Mouse (Mus musculus) stomach, postnatal 0 days (tissue): Measurements from ENCODE around the gene Atp4a. TPM values are rescaled to one million over a fixed set of nuclear protein-coding genes. Genes with fewer than 3 reads are reported as not detected.
A peak's percentile ranks its signal among the peaks of the same experiment; 100 is the strongest.

ENCODE experiments used
- ATAC-seq: fragments of 200-750 bp; cut with Nextera tagmentation; 2 replicates; pipeline ENCODE4 v1.8.0; 2017; ENCODE audit not compliant: low FRiP score, low TSS enrichment
- DNase-seq: peaks from one replicate; pipeline ENCODE4 v3.0.0-alpha.2; 2016; ENCODE audit warnings: low spot score
- H3K27ac ChIP-seq: fragments of 300-500 bp; sonication (generic); replicated peaks from 2 replicates; pipeline ENCODE4 v1.5.1; 2014; ENCODE audit warnings: mild to moderate bottlenecking, control low read depth
- H3K27me3 ChIP-seq: fragments of 300-500 bp; sonication (generic); 2 replicates; pipeline ENCODE4 v1.6.1; 2014; ENCODE audit warnings: low read length; ENCODE audit not compliant: control insufficient read depth, insufficient read depth
- H3K36me3 ChIP-seq: fragments of 300-500 bp; sonication (generic); 2 replicates; pipeline ENCODE4 v1.6.1; 2014; ENCODE audit warnings: low read length, mixed read lengths; ENCODE audit not compliant: control insufficient read depth, insufficient read depth
- H3K4me1 ChIP-seq: fragments of 300-500 bp; sonication (generic); replicated peaks from 2 replicates; pipeline ENCODE4 v1.6.1; 2014; ENCODE audit warnings: antibody characterized with exemption; ENCODE audit not compliant: control insufficient read depth, insufficient read depth
- H3K4me2 ChIP-seq: fragments of 300-500 bp; sonication (generic); replicated peaks from 2 replicates; pipeline ENCODE4 v1.6.1; 2014; ENCODE audit warnings: low read depth, mild to moderate bottlenecking, control low read depth, moderate library complexity
- H3K4me3 ChIP-seq: fragments of 300-500 bp; sonication (generic); 2 replicates; pipeline ENCODE4 v1.5.1; 2014; ENCODE audit warnings: low read depth, low read length, control low read depth
- H3K9ac ChIP-seq: fragments of 300-500 bp; sonication (generic); 2 replicates; pipeline ENCODE4 v1.6.1; 2014; ENCODE audit warnings: mild to moderate bottlenecking, low read length, control low read depth, mixed read lengths
- H3K9me3 ChIP-seq: fragments of 300-500 bp; sonication (generic); 2 replicates; pipeline ENCODE4 v1.6.1; 2016; ENCODE audit warnings: low read length; ENCODE audit not compliant: control insufficient read depth
- CTCF ChIP-seq: IDR thresholded peaks from 2 replicates; pipeline ENCODE4 v1.5.1; 2016; ENCODE audit warnings: antibody characterized with exemption, low read depth, mild to moderate bottlenecking, moderate library complexity
- EP300 ChIP-seq: optimal IDR thresholded peaks from 2 replicates; pipeline ENCODE3; 2016; ENCODE audit warnings: antibody characterized with exemption
- WGBS: fragments of 180-500 bp; shearing (Covaris S2); extraction: QIAGEN DNeasy Blood & Tissue Kit; methylation state at CpG from one replicate; pipeline ENCODE4 v1.1.7; 2014; 5-methylcytosine and 5-hydroxymethylcytosine counted together
- polyA plus RNA-seq: library from polyadenylated mRNA; unstranded; fragments of >200 nt; fragmentation: Nextera tagmentation; extraction: Ambion mirVana; gene quantifications from 2 replicates; pipeline ENCODE4 v1.2.1, GENCODE M21; 2015

Gene Atp4a
- polyA plus RNA-seq, 1 experiment from 2014 or later, result 601 TPM

DNA sequence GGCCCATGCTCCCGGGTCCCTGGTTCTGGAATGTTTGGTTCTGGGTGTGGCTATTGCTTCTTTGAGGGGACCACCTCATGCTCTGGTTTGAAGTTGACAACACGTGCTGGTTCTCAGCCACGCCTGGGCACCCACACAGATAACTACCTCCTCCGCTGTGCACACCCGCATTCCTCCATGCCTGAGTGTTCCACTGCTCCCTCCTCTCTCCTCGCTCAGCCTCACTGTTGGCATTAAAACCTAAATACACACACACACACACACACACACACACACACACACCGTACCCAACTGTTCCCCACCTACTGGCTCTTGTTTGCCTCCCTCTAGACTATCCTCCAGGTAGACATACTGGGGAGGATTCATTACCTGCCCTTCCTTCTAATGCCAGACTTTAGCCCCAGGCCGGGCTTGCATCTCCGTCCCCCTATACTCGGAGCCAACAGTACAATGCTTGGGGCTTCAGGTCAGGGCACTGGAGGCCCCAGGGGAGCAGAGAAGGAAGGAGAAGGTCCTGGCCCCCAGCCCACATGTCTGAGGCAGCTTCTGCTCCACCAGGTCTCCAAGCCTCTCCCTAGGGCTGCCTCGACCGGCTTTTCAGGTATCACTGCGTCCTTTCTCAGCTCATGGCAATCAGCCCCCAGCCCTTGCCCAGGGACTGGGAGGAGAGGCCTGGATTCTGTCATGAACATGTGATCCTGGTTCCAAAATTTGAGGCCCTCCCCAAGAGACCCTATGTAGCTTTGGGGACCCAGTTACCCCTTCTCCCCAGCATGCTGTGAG is 38.0 kb downstream of the Atp4a start:
- Histone ChIP-seq H3K27ac (peak overlapping the region; percentile 83), H3K4me3 (no peak overlapping the region), H3K4me2 (no peak overlapping the region), H3K27me3 (no peaks in the 10 kb centered on the region), H3K4me1 (no peaks in the 10 kb centered on the region), H3K36me3 (no peaks in the 10 kb centered on the region), H3K9me3 (no peaks in the 10 kb centered on the region), H3K9ac (no peak overlapping the region)
- ATAC-seq (peak; percentile 70), DNase-seq (peak; percentile 70)
- no peak for TF ChIP-seq CTCF
- TF ChIP-seq EP300, result no peak
- 58% methylated on average over 13 of the region's 13 CpGs for WGBS

- Histone ChIP-seq H3K9ac (no peak within 1 kb of the TSS), H3K27ac (peak within 1 kb of the TSS; percentile 83), H3K4me2 (no peak within 1 kb of the TSS; the same call in 1 of the 2 replicates), H3K4me3 (no peak within 1 kb of the TSS), H3K27me3 (no peaks in the 10 kb centered on the region), H3K36me3 (no peaks in the 10 kb centered on the region), H3K9me3 (no peaks in the 10 kb centered on the region), H3K4me1 (no peaks in the 10 kb centered on the region)
- TF ChIP-seq CTCF (no peak), EP300 (no peak)
- ATAC-seq, result peak; percentile 19; the same call in 1 of the 2 replicates
- no peak for DNase-seq
- WGBS, result 37% methylated on average over 5 of the region's 5 CpGs
Measured at GRCm38 (mm10) chr7:30751086-30751669, 39.2 kb downstream of the Atp4a start, which contains the start of gene Sbsn. Gene Sbsn, plus strand, starts transcription at chr7:30751471.

- ATAC-seq, result no peak
- DNase-seq, result no peak
- Histone ChIP-seq H3K9ac (no peak overlapping the region), H3K4me2 (no peak overlapping the region), H3K9me3 (no peaks in the 10 kb centered on the region), H3K27ac (no peak overlapping the region), H3K36me3 (no peaks in the 10 kb centered on the region), H3K27me3 (no peaks in the 10 kb centered on the region), H3K4me3 (no peak overlapping the region), H3K4me1 (no peaks in the 10 kb centered on the region; the same call in 1 of the 2 replicates)
- 59% methylated on average over 3 of the region's 3 CpGs for WGBS
- no peak for TF ChIP-seq EP300
- TF ChIP-seq CTCF, result no peak
Measured at GRCm38 (mm10) chr7:30757001-30757400, 45.0 kb downstream of the Atp4a start.

DNA sequence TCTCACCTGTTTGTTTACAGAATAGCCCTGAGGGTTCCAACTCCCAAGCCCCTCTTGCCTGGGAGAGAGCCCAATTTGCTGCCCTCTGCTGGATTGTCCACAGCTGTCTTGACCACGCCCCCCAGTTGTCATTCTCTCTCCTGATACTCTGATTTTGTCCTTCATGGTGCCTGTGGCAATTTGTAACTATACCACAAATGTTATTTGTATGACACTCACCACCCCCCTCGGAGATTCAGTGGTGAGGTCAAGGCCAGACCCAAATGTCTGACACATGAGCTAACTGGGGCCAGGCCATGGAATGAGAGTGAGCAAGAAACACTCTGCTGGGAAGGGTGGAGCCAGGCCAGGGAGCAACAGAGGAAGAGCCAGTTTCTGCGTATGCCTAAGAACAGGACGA is 46.8 kb downstream of the Atp4a start:
- ATAC-seq (peak; percentile 48; the same call in 1 of the 2 replicates), DNase-seq (peak; percentile 62)
- peak overlapping the region; percentile 24; the same call in 1 of the 2 replicates for H3K27ac ChIP-seq
- TF ChIP-seq CTCF, result peak; percentile 65
- no peak for TF ChIP-seq EP300
- 15% methylated on average over 4 of the region's 4 CpGs for WGBS
- H3K9me3 ChIP-seq, result no peaks in the 10 kb centered on the region
- no peaks in the 10 kb centered on the region for H3K27me3 ChIP-seq
- no peaks in the 10 kb centered on the region for H3K36me3 ChIP-seq
- no peak overlapping the region for H3K9ac ChIP-seq
- no peak overlapping the region for H3K4me3 ChIP-seq
- no peaks in the 10 kb centered on the region; the same call in 1 of the 2 replicates for H3K4me1 ChIP-seq
- H3K4me2 ChIP-seq, result no peak overlapping the region

- no peak overlapping the region for H3K4me3 ChIP-seq
- ATAC-seq (no peak), DNase-seq (no peak)
- H3K27ac ChIP-seq, result no peak overlapping the region
- H3K4me2 ChIP-seq, result no peak overlapping the region
- no peaks in the 10 kb centered on the region; the same call in 1 of the 2 replicates for H3K4me1 ChIP-seq
- WGBS, result 67% methylated on average over 4 of the region's 4 CpGs
- no peaks in the 10 kb centered on the region for H3K36me3 ChIP-seq
- no peaks in the 10 kb centered on the region for H3K9me3 ChIP-seq
- no peak overlapping the region for H3K9ac ChIP-seq
- TF ChIP-seq EP300 (no peak), CTCF (no peak)
- no peaks in the 10 kb centered on the region for H3K27me3 ChIP-seq
Measured at GRCm38 (mm10) chr7:30761769-30762352, 49.9 kb downstream of the Atp4a start.
